Mouse (Mus musculus) hindbrain, postnatal 0 days (tissue): ENCODE results near the gene Slc16a8. TPM values are rescaled to one million over a fixed set of nuclear protein-coding genes. Genes with fewer than 3 reads are reported as not detected.
A peak's percentile ranks its signal among the peaks of the same experiment; 100 is the strongest.
"Not testable (repeated sequence)": the region's sequence is repeated elsewhere in the genome, so short reads cannot be mapped to it uniquely, and the experiment has no call there.

Experiments
- ATAC-seq: fragments of 200-750 bp; cut with Nextera tagmentation; 2 replicates; pipeline ENCODE4 v1.8.0; 2017; ENCODE audit warnings: mild to moderate bottlenecking, moderate TSS enrichment, moderate library complexity
- DNase-seq: peaks from one replicate; pipeline ENCODE4 v3.0.0-alpha.2; 2015; ENCODE audit warnings: low spot score
- H3K27ac ChIP-seq: fragments of 300-500 bp; sonication (generic); 2 replicates; pipeline ENCODE4 v1.5.1; 2014; ENCODE audit warnings: mild to moderate bottlenecking
- H3K27me3 ChIP-seq: fragments of 300-500 bp; sonication (generic); 2 replicates; pipeline ENCODE4 v1.6.1; 2014; ENCODE audit warnings: low read length, mixed read lengths; ENCODE audit not compliant: insufficient read depth
- H3K36me3 ChIP-seq: fragments of 300-500 bp; sonication (generic); 2 replicates; pipeline ENCODE4 v1.6.1; 2014; ENCODE audit warnings: low read length, mixed read lengths; ENCODE audit not compliant: insufficient read depth
- H3K4me1 ChIP-seq: fragments of 300-500 bp; sonication (generic); 2 replicates; pipeline ENCODE4 v1.6.1; 2014; ENCODE audit warnings: antibody characterized with exemption, low read length, mixed read lengths; ENCODE audit not compliant: insufficient read depth
- H3K4me2 ChIP-seq: fragments of 300-500 bp; sonication (generic); 2 replicates; pipeline ENCODE4 v1.6.1; 2014; ENCODE audit warnings: low read depth, mild to moderate bottlenecking, low read length, moderate library complexity, mixed read lengths
- H3K4me3 ChIP-seq: fragments of 300-500 bp; sonication (generic); 2 replicates; pipeline ENCODE4 v1.5.1; 2014; ENCODE audit warnings: low read length
- H3K9ac ChIP-seq: fragments of 300-500 bp; sonication (generic); replicated peaks from 2 replicates; pipeline ENCODE4 v1.6.1; 2014; ENCODE audit warnings: mild to moderate bottlenecking, low read length, moderate library complexity, mixed read lengths
- H3K9me3 ChIP-seq: fragments of 300-500 bp; sonication (generic); 2 replicates; pipeline ENCODE4 v1.6.1; 2016; ENCODE audit warnings: low read length, mixed read lengths
- CTCF ChIP-seq: IDR thresholded peaks from 2 replicates; pipeline ENCODE4 v1.5.1; 2016; ENCODE audit warnings: antibody characterized with exemption, control low read depth, low read depth
- WGBS: fragments of 180-500 bp; shearing (Covaris S2); extraction: QIAGEN DNeasy Blood & Tissue Kit; methylation state at CpG from one replicate; pipeline ENCODE4 v1.1.7; 2014; 5-methylcytosine and 5-hydroxymethylcytosine counted together
- polyA plus RNA-seq: library from polyadenylated mRNA; unstranded; fragments of >200 nt; fragmentation: Nextera tagmentation; extraction: Ambion mirVana; gene quantifications from 2 replicates; pipeline ENCODE4 v1.2.1, GENCODE M21; 2015
- total RNA-seq: library from RNA; depleted of rRNA; stranded (reverse); fragments of >200 nt; gene quantifications from 2 replicates; pipeline ENCODE4 v1.2.3, GENCODE M21; 2014

Gene Slc16a8
- total and polyA plus RNA-seq, 2 experiments from 2014 or later: 2.0 to 3.1 TPM

DNA sequence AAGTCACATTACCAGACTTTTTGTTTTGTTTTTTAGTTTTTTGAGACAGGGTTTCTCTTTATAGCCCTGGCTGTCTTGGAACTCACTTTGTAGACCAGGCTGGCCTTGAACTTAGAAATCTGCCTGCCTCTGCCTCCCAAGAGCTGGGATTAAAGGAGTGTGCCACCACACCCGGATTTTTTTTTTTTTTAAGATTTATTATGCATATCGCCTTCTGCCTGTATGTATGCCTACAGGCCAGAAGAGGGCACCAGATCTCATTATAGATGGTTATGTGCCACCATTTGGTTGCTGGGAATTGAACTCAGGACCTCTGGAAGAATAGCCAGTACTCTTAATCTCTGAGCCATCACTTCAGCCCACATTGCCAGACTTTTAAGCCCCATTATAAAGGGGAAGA is 28.8 kb downstream of the Slc16a8 start:
- H3K27ac ChIP-seq, H3K27me3 ChIP-seq, H3K4me3 ChIP-seq, DNase-seq, ATAC-seq, H3K4me1 ChIP-seq, H3K9me3 ChIP-seq, H3K36me3 ChIP-seq, H3K4me2 ChIP-seq, H3K9ac ChIP-seq: not testable (repeated sequence)
- WGBS: 59% methylated on average over 2 of the region's 2 CpGs
- TF ChIP-seq CTCF: peak; percentile 15; the same call in 1 of the 2 replicates

DNA sequence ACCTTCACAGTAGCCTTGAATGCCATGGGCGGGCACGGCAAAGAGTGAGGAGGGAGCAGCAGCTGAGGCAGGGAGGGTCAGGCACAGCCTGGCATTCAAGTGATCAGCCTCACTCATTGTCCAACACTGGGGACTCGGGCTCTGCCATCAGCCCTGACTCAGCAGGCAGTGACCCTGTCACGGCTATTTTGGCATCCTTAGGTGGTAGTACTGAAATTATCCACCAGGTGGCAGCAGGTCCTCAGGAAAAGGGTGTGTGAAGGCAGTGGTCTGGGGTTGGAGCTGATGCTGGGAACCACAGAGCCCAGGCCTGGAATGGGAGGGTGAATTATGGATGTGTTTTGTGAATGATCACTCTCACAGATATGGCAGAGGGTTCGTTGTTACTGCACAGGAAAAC is 29.9 kb downstream of the Slc16a8 start:
- Histone ChIP-seq H3K36me3 (no peaks in the 10 kb centered on the region), H3K4me1 (peaks cover 3% of the 10 kb centered on the region; the same call in 1 of the 2 replicates), H3K4me2 (no peak overlapping the region), H3K9me3 (no peaks in the 10 kb centered on the region), H3K27ac (no peak overlapping the region), H3K27me3 (no peaks in the 10 kb centered on the region), H3K9ac (no peak overlapping the region), H3K4me3 (no peak overlapping the region)
- peak; percentile 86 for DNase-seq
- ATAC-seq: peak; percentile 66
- TF ChIP-seq CTCF: peak; percentile 99
- 4% methylated on average over 5 of the region's 5 CpGs for WGBS

DNA sequence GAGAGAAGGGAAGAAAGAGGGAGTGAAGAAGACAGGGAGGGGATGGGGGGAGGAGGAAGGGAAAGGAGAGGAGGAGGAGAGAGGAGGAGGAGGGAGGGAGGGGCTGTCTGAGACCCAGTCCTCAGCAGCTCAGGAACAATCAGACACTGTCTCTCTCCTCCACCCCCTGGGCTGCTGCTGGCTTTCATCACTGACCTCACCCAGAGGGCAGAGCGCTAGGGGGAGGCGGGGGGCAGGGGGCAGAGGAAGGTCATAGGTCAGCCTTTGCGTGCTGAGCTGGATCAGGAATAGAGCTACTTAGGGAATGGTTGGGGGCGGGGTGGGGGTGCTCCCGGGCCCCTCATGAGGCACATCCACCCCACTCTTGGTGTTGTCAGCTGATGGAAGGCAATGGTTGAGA is 30.9 kb downstream of the Slc16a8 start:
- Histone ChIP-seq H3K4me1 (0 out of 2 replicates have a peak, but pooled peaks cover 3% of the 10 kb centered on the region), H3K27ac (no peak overlapping the region), H3K9ac (no peak overlapping the region), H3K27me3 (no peaks in the 10 kb centered on the region), H3K9me3 (no peaks in the 10 kb centered on the region), H3K4me3 (no peak overlapping the region), H3K36me3 (no peaks in the 10 kb centered on the region), H3K4me2 (no peak overlapping the region)
- 10% methylated on average over 4 of the region's 5 CpGs for WGBS
- DNase-seq (no peak), ATAC-seq (no peak)
- TF ChIP-seq CTCF: no peak

DNA sequence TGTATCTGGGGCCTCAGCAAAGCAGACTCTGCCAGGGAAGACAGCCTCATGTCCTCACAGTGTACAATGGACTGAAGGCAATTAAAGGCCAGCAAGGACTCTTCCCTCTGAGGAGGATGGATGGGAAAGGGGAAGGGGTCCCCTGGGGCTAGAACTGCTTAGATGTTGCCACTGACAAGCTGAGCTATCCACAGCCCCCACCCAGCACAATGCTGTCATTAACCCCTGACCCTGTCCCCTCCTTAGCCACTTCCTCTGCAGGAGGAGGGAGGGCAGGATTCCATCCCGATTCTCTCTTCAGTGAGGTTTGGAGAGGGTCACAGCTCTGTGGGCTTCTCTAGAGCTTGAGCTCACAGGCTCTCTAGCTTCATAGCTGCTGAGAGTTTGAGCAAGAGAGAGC is 35.0 kb downstream of the Slc16a8 start:
- WGBS: 8% methylated on average over 1 of the region's 1 CpGs
- H3K9ac ChIP-seq: no peak overlapping the region

DNA sequence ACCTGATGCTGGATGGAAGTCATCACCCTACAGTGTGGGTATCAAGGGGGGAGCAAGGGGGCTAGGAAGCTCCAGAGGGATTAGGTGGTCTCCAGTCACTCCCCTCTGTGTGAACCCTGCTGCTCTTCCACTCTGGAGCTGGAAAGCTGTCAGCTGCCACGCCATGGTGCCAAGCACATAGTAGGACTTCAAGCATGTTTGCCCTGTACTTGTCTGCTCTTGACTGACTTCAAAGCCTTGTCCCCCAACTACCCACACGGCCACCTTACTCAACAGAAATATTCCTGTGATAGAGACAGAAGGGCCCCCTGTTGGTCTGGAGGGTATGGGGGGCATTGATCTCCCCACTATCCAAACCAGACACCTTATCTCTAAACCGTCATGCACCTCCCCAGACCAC is 38.4 kb downstream of the Slc16a8 start:
- WGBS: 84% methylated on average over 3 of the region's 3 CpGs
- Histone ChIP-seq H3K4me3 (no peak overlapping the region), H3K27ac (no peak overlapping the region), H3K9me3 (no peaks in the 10 kb centered on the region), H3K27me3 (no peaks in the 10 kb centered on the region), H3K4me2 (no peak overlapping the region), H3K9ac (no peak overlapping the region), H3K36me3 (no peaks in the 10 kb centered on the region), H3K4me1 (no peaks in the 10 kb centered on the region)
- TF ChIP-seq CTCF: no peak
- DNase-seq (no peak), ATAC-seq (no peak)

More for the DNA sequence above, 35.0 kb downstream of the Slc16a8 start:
- TF ChIP-seq CTCF: no peak
- Histone ChIP-seq H3K4me1 (0 out of 2 replicates have a peak, but pooled peaks cover 2% of the 10 kb centered on the region), H3K4me2 (no peak overlapping the region), H3K27ac (no peak overlapping the region), H3K27me3 (no peaks in the 10 kb centered on the region), H3K4me3 (no peak overlapping the region), H3K9me3 (no peaks in the 10 kb centered on the region), H3K36me3 (no peaks in the 10 kb centered on the region)
- DNase-seq (no peak), ATAC-seq (no peak)

DNA sequence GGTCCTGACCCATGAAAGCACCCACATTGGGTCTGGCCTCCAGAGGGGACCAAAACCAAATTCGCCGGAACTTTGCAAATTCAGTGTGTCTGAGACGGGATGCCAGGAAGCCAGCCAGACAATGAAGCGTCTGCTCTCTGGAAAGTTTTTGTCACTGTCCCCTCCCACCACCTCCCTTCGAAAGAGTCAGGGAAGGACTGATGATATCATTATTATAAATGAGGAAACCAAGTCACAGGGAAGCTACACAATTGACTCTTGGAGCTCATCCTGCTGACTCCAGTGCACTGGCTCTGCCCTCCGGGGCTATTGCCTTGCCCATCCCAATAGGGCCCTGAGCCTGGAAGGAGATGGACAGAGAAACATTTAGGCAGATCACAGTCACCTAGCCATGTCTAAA is 41.0 kb downstream of the Slc16a8 start:
- Histone ChIP-seq H3K9ac (no peak overlapping the region), H3K9me3 (no peaks in the 10 kb centered on the region), H3K4me3 (no peak overlapping the region), H3K4me2 (no peak overlapping the region), H3K4me1 (no peaks in the 10 kb centered on the region), H3K27ac (no peak overlapping the region), H3K27me3 (no peaks in the 10 kb centered on the region), H3K36me3 (no peaks in the 10 kb centered on the region)
- 60% methylated on average over 6 of the region's 6 CpGs for WGBS
- TF ChIP-seq CTCF: no peak
- ATAC-seq: no peak
- no peak for DNase-seq

DNA sequence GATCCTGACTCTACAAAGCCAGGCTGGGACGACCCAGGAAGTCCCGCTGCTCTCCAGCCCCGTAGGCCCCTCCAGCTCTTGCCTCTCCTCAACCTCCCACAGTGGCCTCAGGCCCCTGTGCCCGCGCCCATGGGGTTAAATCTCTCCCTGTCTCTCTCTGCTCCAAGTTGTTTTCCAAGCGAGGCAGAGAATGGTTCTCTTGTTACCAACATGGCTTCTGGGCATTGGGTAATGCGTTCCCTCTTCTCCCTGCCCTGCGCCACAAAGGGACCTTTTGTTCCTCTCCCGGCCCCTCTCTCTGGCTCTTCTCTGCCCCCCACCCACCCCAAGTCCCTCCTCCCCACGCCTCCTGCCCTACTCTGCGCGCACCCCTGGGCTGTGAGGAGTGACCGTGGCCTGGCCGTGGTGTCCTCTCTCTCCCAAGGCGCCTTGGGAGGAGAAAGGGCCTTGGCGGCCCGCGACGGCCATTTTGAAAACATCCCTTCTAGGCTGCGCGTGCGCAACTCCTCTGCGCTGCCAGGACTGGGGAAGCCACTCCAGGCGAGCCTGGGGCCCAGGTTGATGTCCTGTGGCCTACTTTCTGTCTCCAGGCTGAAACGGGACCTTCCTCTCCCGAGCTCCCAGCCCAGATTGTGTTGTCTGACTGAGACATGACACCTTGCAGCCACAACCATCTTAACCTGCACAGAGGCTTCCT is 41.7 kb downstream of the Slc16a8 start:
- no peaks in the 10 kb centered on the region for H3K9me3 ChIP-seq
- no peak overlapping the region for H3K4me3 ChIP-seq
- no peaks in the 10 kb centered on the region for H3K36me3 ChIP-seq
- no peak overlapping the region for H3K9ac ChIP-seq
- peak; percentile 67; the same call in 1 of the 2 replicates for ATAC-seq
- no peak overlapping the region for H3K27ac ChIP-seq
- peak; percentile 21 for DNase-seq
- TF ChIP-seq CTCF: no peak
- no peaks in the 10 kb centered on the region for H3K4me1 ChIP-seq
- no peaks in the 10 kb centered on the region for H3K27me3 ChIP-seq
- WGBS: 77% methylated on average over 23 of the region's 26 CpGs
- no peak overlapping the region for H3K4me2 ChIP-seq
